Mouse (Mus musculus): ENCODE measurements around the gene Meig1. TPM values are rescaled to one million over a fixed set of nuclear protein-coding genes. Genes with fewer than 3 reads are reported as not detected.

Meig1 gene
- not detected in 2 replicates for polyA plus RNA-seq (2012; rRNA removed; ENCODE audit: low replicate concordance)

GRCm38 (mm10) chr2:3422548-3422947 lies at the start of gene Meig1:
Gene Meig1, minus strand, starts transcription at chr2:3422648.

GRCm38 (mm10) chr2:3423841-3424578 lies 1.6 kb upstream of the Meig1 start, which contains the start of gene Dclre1c:
Gene Dclre1c, plus strand, starts transcription at chr2:3424131.

DNA sequence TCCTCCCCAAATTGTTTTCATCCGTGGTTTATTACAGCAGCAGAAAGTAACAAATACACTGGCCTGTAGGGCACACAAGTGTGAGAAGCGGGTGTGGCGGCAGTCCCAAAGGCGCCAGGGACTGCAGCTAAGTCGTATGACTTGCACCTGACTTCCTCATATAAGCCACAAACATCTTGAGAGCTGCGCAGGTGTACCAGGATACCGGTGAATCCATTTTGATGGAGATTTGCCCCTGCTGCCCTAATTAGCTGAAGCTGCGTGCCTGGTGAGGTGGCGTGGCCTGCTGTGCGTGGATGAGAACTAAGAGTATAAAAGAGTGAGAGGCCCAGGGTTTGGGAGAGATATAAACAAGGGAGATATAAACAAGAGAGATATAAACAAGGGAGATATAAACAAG lies 25.3 kb downstream of the Meig1 start, which contains the start of gene Olah:
Gene Olah, minus strand, starts transcription at position 101 of the 400 bp plus-strand sequence.

Other genes starting within 250 kb of the Meig1 start
- 10.4 and 12.8 TPM in 2 replicates for gene Nmt2, start 138.4 kb downstream of the Meig1 start, polyA plus RNA-seq (2012; rRNA removed; ENCODE audit: low replicate concordance)
- gene Rpp38, start 90.0 kb downstream of the Meig1 start, polyA plus RNA-seq (2012; rRNA removed; ENCODE audit: low replicate concordance), result 4.7 and 10.0 TPM in 2 replicates
- not detected in 2 replicates for gene Acbd7, start 86.5 kb downstream of the Meig1 start, polyA plus RNA-seq (2012; rRNA removed; ENCODE audit: low replicate concordance)
- gene Olah, start 25.4 kb downstream of the Meig1 start, polyA plus RNA-seq (2012; rRNA removed; ENCODE audit: low replicate concordance), result not detected in 2 replicates
- gene Dclre1c, start 1.5 kb upstream of the Meig1 start, polyA plus RNA-seq (2012; rRNA removed; ENCODE audit: low replicate concordance), result 7.5 and 8.5 TPM in 2 replicates
- gene Suv39h2, start 52.4 kb upstream of the Meig1 start, polyA plus RNA-seq (2012; rRNA removed; ENCODE audit: low replicate concordance), result 0.26 and 1.9 TPM in 2 replicates
- 2.2 and 2.5 TPM in 2 replicates for gene Gm45902, start 90.1 kb upstream of the Meig1 start, polyA plus RNA-seq (2012; rRNA removed; ENCODE audit: low replicate concordance)
- gene Hspa14, start 90.2 kb upstream of the Meig1 start, polyA plus RNA-seq (2012; rRNA removed; ENCODE audit: low replicate concordance), result 42.0 and 46.4 TPM in 2 replicates
- 0.94 and 3.3 TPM in 2 replicates for gene Cdnf, start 90.4 kb upstream of the Meig1 start, polyA plus RNA-seq (2012; rRNA removed; ENCODE audit: low replicate concordance)
- 10.2 and 15.2 TPM in 2 replicates for gene Fam107b, start 147.8 kb upstream of the Meig1 start, polyA plus RNA-seq (2012; rRNA removed; ENCODE audit: low replicate concordance)

Data from subcutaneous adipose tissue, adult 2 months (tissue).